Mouse (Mus musculus): ENCODE data around the gene Vmn2r44. TPM values are rescaled to one million over a fixed set of nuclear protein-coding genes. Genes with fewer than 3 reads are reported as not detected.
"Not testable (repeated sequence)": the region's sequence is repeated elsewhere in the genome, so short reads cannot be mapped to it uniquely, and the experiment has no call there.

Vmn2r44 gene
- polyA plus RNA-seq (2014; fragmentation: Nextera tagmentation; extraction: Ambion mirVana) = not detected in 2 replicates

DNA sequence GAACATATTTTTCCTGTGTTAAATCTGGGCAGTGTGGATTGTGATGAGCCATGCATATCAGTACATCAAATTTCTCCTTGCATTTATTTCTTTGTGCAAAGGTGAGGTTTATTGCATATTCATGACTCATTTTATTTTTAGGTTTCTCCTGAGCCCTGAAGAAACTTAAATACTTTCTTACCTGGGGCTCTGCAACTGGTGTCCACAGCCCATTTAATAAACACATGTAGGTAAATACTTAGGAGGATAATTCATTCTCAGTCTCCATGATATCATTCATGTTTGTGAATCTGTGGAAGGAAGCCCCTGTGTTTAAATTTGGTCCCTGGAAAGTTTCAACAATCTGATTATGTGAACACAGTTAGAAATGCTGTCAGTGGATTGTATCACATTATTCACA is at the start of gene Vmn2r44:
TSS of gene Vmn2r44 (minus strand) at position 101 of the 400 bp plus-strand sequence.
- not testable (repeated sequence) for H3K4me3 ChIP-seq (ENCODE audit: low read depth, low read length); H3K4me2 ChIP-seq (ENCODE audit: low read depth, low read length); H3K27me3 ChIP-seq (ENCODE audit: control insufficient read depth, insufficient read depth, low read length); H3K36me3 ChIP-seq (ENCODE audit: control insufficient read depth, insufficient read depth, low read length); H3K9ac ChIP-seq (replicated peaks; ENCODE audit: low read depth, low read length); H3K27ac ChIP-seq (ENCODE audit: low read depth, low read length); ATAC-seq (ENCODE audit: low read depth); H3K9me3 ChIP-seq (ENCODE audit: control insufficient read depth, low read length); H3K4me1 ChIP-seq (ENCODE audit: control insufficient read depth, insufficient read depth, low read length)

GRCm38 (mm10) chr7:8357879-8358278 is 25.3 kb downstream of the Vmn2r44 start:
- H3K4me1 ChIP-seq (ENCODE audit: control insufficient read depth, insufficient read depth, low read length); H3K4me2 ChIP-seq (ENCODE audit: low read depth, low read length); H3K9ac ChIP-seq (replicated peaks; ENCODE audit: low read depth, low read length); H3K4me3 ChIP-seq (ENCODE audit: low read depth, low read length); ATAC-seq (ENCODE audit: low read depth); H3K36me3 ChIP-seq (ENCODE audit: control insufficient read depth, insufficient read depth, low read length); H3K27me3 ChIP-seq (ENCODE audit: control insufficient read depth, insufficient read depth, low read length); H3K27ac ChIP-seq (ENCODE audit: low read depth, low read length); H3K9me3 ChIP-seq (ENCODE audit: control insufficient read depth, low read length): not testable (repeated sequence)
- 89% methylated on average over 11 of the region's 11 CpGs for WGBS

Other genes with a start within 250 kb of the Vmn2r44 start
- not detected in 2 replicates for gene Vmn2r41, start 221.7 kb downstream of the Vmn2r44 start, polyA plus RNA-seq (2014; fragmentation: Nextera tagmentation; extraction: Ambion mirVana)
- not detected in 2 replicates for gene Vmn2r42, start 183.0 kb downstream of the Vmn2r44 start, polyA plus RNA-seq (2014; fragmentation: Nextera tagmentation; extraction: Ambion mirVana)
- not detected in 2 replicates for gene Vmn2r43, start 122.7 kb downstream of the Vmn2r44 start, polyA plus RNA-seq (2014; fragmentation: Nextera tagmentation; extraction: Ambion mirVana)
- gene Vmn2r45, start 105.7 kb upstream of the Vmn2r44 start, polyA plus RNA-seq (2014; fragmentation: Nextera tagmentation; extraction: Ambion mirVana) = not detected in 2 replicates